Mouse (Mus musculus): ENCODE data around the gene Scg3. TPM values are rescaled to one million over a fixed set of nuclear protein-coding genes. Genes with fewer than 3 reads are reported as not detected.

The Scg3 gene
- not detected in 2 replicates for polyA plus RNA-seq (2012; rRNA removed)

GRCm38 (mm10) chr9:75683426-75684191 is at the start of gene Scg3:
TSS of gene Scg3 (minus strand) at chr9:75684056.
- DNase-seq (ENCODE audit: low read depth in 1 of 2, low spot score in 2 of 2): peak in 1 of 2 experiments; percentile 2
- Histone ChIP-seq H3K27me3 (ENCODE audit: control insufficient read depth, insufficient read depth, low read length) (no peaks in the 10 kb centered on the region; the same call in 1 of the 2 replicates), H3K4me1 (ENCODE audit: control insufficient read depth, insufficient read depth, insufficient read length) (no peaks in the 10 kb centered on the region), H3K27ac (ENCODE audit: insufficient read depth, low read length) (no peak within 1 kb of the TSS), H3K4me3 (ENCODE audit: extremely low read depth, insufficient read depth, insufficient read length) (no peak within 1 kb of the TSS), H3K36me3 (ENCODE audit: control insufficient read depth, insufficient read depth, low read length) (no peaks in the 10 kb centered on the region)
- no peak for TF ChIP-seq POLR2A (IDR thresholded peaks at IDR 0.05; ENCODE audit: low read depth, low read length)
- no peak for TF ChIP-seq CTCF (IDR thresholded peaks at IDR 0.05; ENCODE audit: extremely low read depth, insufficient read depth, insufficient read length, insufficient replicate concordance)
- 17% methylated on average over 42 of the region's 42 CpGs for WGBS

GRCm38 (mm10) chr9:75719952-75720687 is 36.3 kb upstream of the Scg3 start:
- Histone ChIP-seq H3K4me1 (ENCODE audit: control insufficient read depth, insufficient read depth, insufficient read length) (no peaks in the 10 kb centered on the region), H3K36me3 (ENCODE audit: control insufficient read depth, insufficient read depth, low read length) (no peaks in the 10 kb centered on the region), H3K27me3 (ENCODE audit: control insufficient read depth, insufficient read depth, low read length) (no peaks in the 10 kb centered on the region), H3K27ac (ENCODE audit: insufficient read depth, low read length) (no peak overlapping the region), H3K4me3 (ENCODE audit: extremely low read depth, insufficient read depth, insufficient read length) (no peak overlapping the region)
- TF ChIP-seq POLR2A (IDR thresholded peaks at IDR 0.05; ENCODE audit: low read depth, low read length): no peak
- TF ChIP-seq CTCF (IDR thresholded peaks at IDR 0.05; ENCODE audit: extremely low read depth, insufficient read depth, insufficient read length, insufficient replicate concordance): peak; percentile 64; the same call in 1 of the 2 replicates
- 46% methylated on average over 11 of the region's 11 CpGs for WGBS
- DNase-seq (ENCODE audit: low read depth in 1 of 2, low spot score in 2 of 2): peak in 1 of 2 experiments; percentile 40

GRCm38 (mm10) chr9:75719481-75719880 is 35.6 kb upstream of the Scg3 start:
- no peak overlapping the region for H3K4me3 ChIP-seq (ENCODE audit: extremely low read depth, insufficient read depth, insufficient read length)
- no peaks in the 10 kb centered on the region for H3K27me3 ChIP-seq (ENCODE audit: control insufficient read depth, insufficient read depth, low read length)
- H3K36me3 ChIP-seq (ENCODE audit: control insufficient read depth, insufficient read depth, low read length): no peaks in the 10 kb centered on the region
- no peak overlapping the region for H3K27ac ChIP-seq (ENCODE audit: insufficient read depth, low read length)
- no peaks in the 10 kb centered on the region for H3K4me1 ChIP-seq (ENCODE audit: control insufficient read depth, insufficient read depth, insufficient read length)
- no peak for DNase-seq (ENCODE audit: low read depth in 1 of 2, low spot score in 2 of 2)
- 88% methylated on average over 3 of the region's 3 CpGs for WGBS
- no peak for TF ChIP-seq POLR2A (IDR thresholded peaks at IDR 0.05; ENCODE audit: low read depth, low read length)
- no peak for TF ChIP-seq CTCF (IDR thresholded peaks at IDR 0.05; ENCODE audit: extremely low read depth, insufficient read depth, insufficient read length, insufficient replicate concordance)

GRCm38 (mm10) chr9:75684772-75685171 is 916 bp upstream of the Scg3 start:
- H3K4me3 ChIP-seq (ENCODE audit: extremely low read depth, insufficient read depth, insufficient read length): no peak overlapping the region
- H3K27me3 ChIP-seq (ENCODE audit: control insufficient read depth, insufficient read depth, low read length): no peaks in the 10 kb centered on the region; the same call in 1 of the 2 replicates
- no peak for TF ChIP-seq POLR2A (IDR thresholded peaks at IDR 0.05; ENCODE audit: low read depth, low read length)
- no peak for TF ChIP-seq CTCF (IDR thresholded peaks at IDR 0.05; ENCODE audit: extremely low read depth, insufficient read depth, insufficient read length, insufficient replicate concordance)
- no peaks in the 10 kb centered on the region for H3K36me3 ChIP-seq (ENCODE audit: control insufficient read depth, insufficient read depth, low read length)
- H3K4me1 ChIP-seq (ENCODE audit: control insufficient read depth, insufficient read depth, insufficient read length): no peaks in the 10 kb centered on the region
- 78% methylated on average over 3 of the region's 3 CpGs for WGBS
- no peak for DNase-seq (ENCODE audit: low read depth in 1 of 2, low spot score in 2 of 2)
- H3K27ac ChIP-seq (ENCODE audit: insufficient read depth, low read length): no peak overlapping the region

- WGBS: 68% methylated on average over 4 of the region's 4 CpGs
- no peak overlapping the region for H3K4me3 ChIP-seq (ENCODE audit: extremely low read depth, insufficient read depth, insufficient read length)
- no peaks in the 10 kb centered on the region for H3K36me3 ChIP-seq (ENCODE audit: control insufficient read depth, insufficient read depth, low read length)
- TF ChIP-seq POLR2A (IDR thresholded peaks at IDR 0.05; ENCODE audit: low read depth, low read length): no peak
- no peak for TF ChIP-seq CTCF (IDR thresholded peaks at IDR 0.05; ENCODE audit: extremely low read depth, insufficient read depth, insufficient read length, insufficient replicate concordance)
- no peaks in the 10 kb centered on the region for H3K4me1 ChIP-seq (ENCODE audit: control insufficient read depth, insufficient read depth, insufficient read length)
- H3K27me3 ChIP-seq (ENCODE audit: control insufficient read depth, insufficient read depth, low read length): no peaks in the 10 kb centered on the region; the same call in 1 of the 2 replicates
- H3K27ac ChIP-seq (ENCODE audit: insufficient read depth, low read length): no peak overlapping the region
- DNase-seq (ENCODE audit: low read depth in 1 of 2, low spot score in 2 of 2): no peak
Measured at GRCm38 (mm10) chr9:75684292-75684691, 436 bp upstream of the Scg3 start.

GRCm38 (mm10) chr9:75680606-75681005 is 3.2 kb downstream of the Scg3 start:
- Histone ChIP-seq H3K27ac (ENCODE audit: insufficient read depth, low read length) (no peak overlapping the region), H3K4me1 (ENCODE audit: control insufficient read depth, insufficient read depth, insufficient read length) (no peaks in the 10 kb centered on the region), H3K4me3 (ENCODE audit: extremely low read depth, insufficient read depth, insufficient read length) (no peak overlapping the region), H3K36me3 (ENCODE audit: control insufficient read depth, insufficient read depth, low read length) (no peaks in the 10 kb centered on the region), H3K27me3 (ENCODE audit: control insufficient read depth, insufficient read depth, low read length) (no peaks in the 10 kb centered on the region; the same call in 1 of the 2 replicates)
- 91% methylated on average over 5 of the region's 5 CpGs for WGBS
- no peak for TF ChIP-seq CTCF (IDR thresholded peaks at IDR 0.05; ENCODE audit: extremely low read depth, insufficient read depth, insufficient read length, insufficient replicate concordance)
- TF ChIP-seq POLR2A (IDR thresholded peaks at IDR 0.05; ENCODE audit: low read depth, low read length): no peak
- no peak for DNase-seq (ENCODE audit: low read depth in 1 of 2, low spot score in 2 of 2)
